Mouse (Mus musculus): ENCODE data around the gene Cyp27a1.

Cyp27a1 gene

DNA sequence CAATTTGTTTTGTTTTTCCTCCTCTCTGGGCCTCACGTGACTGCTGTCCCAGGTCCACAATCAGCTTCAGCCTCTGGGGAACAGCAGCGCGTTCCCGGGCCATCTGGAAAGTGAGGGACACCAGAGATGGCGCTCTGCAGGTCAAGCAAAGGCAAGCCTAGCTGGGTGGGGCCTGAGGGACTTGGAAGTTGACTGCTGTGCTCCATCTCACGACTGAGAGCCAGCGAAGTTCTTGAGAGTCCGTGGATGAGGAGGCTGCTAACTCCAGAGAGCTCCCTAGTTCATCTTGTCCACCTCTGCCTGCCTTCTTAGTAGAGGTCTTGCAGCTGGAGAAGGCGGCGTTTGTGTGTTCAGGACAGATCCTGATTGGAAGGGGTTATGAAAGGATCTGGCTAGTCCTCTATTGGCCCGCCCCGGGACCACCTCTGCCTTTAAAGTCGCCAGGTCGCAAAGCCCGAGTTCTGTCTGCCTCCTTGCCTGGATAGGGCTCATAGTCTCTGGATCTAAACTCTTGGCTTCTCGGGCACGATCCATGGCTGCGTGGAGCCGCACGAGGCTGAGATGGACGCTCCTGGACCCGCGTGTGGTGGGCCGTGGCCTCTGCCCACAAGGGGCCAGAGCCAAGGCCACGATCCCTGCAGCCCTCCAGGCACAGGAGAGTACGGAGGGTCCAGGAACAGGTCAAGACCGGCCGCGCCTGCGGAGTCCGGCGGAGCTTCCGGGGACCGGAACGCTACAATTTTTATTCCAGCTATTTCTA, at the start of gene Cyp27a1:
Gene Cyp27a1 (plus strand): TSS at position 476 of the 760 bp plus-strand sequence.
- peak; percentile 59 for DNase-seq (ENCODE audit: low read depth, low spot score)

- DNase-seq (ENCODE audit: low read depth, low spot score): no peak
Observed at GRCm38 (mm10) chr1:74665153-74665552, 48.2 kb upstream of the Cyp27a1 start.

- DNase-seq (ENCODE audit: low read depth, low spot score): no peak
Observed at GRCm38 (mm10) chr1:74668371-74668770, 45.0 kb upstream of the Cyp27a1 start.

GRCm38 (mm10) chr1:74672731-74673130, 40.6 kb upstream of the Cyp27a1 start:
- DNase-seq (ENCODE audit: low read depth, low spot score): no peak

- no peak for DNase-seq (ENCODE audit: low read depth, low spot score)
Observed at GRCm38 (mm10) chr1:74676863-74677262, 36.5 kb upstream of the Cyp27a1 start.

DNA sequence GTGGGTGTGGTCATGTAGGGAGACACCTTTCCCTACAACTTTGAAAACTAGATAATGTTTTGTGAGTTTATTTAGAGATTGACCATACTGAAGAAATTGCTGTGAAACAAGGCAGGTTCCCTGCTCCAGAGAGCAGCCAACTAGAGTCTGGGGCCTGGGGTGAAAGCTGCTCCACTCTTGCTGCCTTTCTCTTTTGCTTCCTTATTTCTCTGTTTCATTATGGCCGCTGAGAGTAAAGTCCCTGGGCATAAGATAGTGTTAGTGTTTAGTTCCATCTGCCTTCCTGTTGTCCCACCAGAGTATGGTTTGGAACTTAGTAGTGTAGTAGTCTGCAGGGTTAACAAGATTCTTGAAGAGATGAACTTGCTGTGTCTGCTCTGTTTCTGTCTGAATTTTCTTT, 35.5 kb upstream of the Cyp27a1 start:
- peak; percentile 58 for DNase-seq (ENCODE audit: low read depth, low spot score)

- no peak for DNase-seq (ENCODE audit: low read depth, low spot score)
Observed at GRCm38 (mm10) chr1:74687131-74687530, 26.2 kb upstream of the Cyp27a1 start.

DNA sequence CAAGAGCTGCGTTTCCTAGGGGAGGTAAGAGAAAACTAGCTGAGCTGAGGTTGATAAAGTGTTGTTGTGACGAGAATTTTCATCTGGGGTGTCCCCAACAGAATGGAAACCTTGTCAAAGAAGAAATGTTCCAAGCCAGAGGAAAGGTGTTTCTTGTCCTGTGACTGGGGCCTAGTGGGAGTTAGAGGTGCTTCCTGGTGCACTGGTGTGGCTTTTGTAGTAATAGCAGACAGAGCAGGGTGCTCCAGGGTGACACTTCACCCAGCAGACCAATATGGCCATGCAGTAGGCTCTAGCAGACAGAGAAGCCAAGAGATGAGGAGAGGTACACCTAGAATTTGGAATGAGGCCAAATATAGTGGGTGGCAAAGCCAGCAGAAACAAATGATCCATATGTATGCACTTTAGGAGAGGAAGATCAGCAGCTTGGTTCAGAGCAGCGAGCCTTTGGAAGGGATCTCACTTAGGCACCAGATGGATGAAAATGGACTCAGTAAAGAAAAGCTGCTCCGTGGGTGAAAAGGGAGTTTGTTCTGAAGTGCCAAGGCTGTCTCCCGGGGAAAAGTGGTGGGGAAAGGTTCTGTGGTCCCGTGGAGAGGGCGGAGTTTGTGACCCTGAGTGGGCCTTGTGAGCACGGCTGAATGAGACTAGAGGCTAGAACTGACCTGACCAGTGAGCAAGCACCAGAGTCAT, 19.3 kb upstream of the Cyp27a1 start:
- DNase-seq (ENCODE audit: low read depth, low spot score): no peak

GRCm38 (mm10) chr1:74695836-74696235, 17.5 kb upstream of the Cyp27a1 start:
- DNase-seq (ENCODE audit: low read depth, low spot score): no peak

GRCm38 (mm10) chr1:74697416-74697815, 16.0 kb upstream of the Cyp27a1 start:
- DNase-seq (ENCODE audit: low read depth, low spot score): no peak

DNA sequence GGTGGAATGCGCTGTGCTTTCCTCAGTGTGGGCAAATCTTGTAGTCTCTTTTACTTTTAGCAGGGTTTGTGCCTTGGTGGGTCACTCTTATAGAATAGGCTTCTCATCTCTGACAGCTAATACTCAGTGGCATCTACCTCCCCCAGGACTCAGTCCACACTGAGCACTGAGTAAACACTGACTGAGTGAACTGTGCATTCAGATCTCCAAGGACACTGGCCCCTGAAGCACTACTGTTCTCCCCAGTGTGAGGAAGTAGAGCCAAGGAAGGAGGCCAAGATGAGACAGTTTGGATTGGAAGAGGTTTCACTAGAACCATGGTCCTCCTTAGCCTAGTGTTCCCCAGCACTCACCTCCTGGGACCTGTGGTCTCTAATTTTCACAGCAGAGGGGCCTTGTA, 15.0 kb upstream of the Cyp27a1 start:
- DNase-seq (ENCODE audit: low read depth, low spot score): no peak

GRCm38 (mm10) chr1:74698791-74699190, 14.6 kb upstream of the Cyp27a1 start:
- DNase-seq (ENCODE audit: low read depth, low spot score): no peak

DNA sequence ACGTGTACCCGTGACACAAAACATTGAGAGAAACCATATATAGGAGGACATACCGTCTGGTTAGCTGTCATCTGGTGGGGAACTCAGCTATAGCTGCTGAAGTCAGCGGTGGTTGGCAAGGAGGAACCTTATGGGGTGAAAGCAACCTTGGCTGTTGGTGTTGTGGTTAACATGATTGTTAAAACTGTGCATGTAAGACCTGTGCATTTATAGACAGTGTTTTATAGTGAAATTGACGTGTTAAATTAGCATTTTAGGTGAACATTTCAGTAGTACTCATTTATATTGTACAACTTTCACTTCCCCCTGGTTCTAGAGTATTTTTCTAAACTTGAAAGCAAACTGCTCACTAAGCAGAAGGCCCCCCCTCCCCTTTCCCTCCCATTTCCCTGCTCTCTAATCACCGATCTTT, 11.2 kb upstream of the Cyp27a1 start:
- DNase-seq (ENCODE audit: low read depth, low spot score): peak; percentile 78

GRCm38 (mm10) chr1:74704156-74704555, 9.2 kb upstream of the Cyp27a1 start:
- DNase-seq (ENCODE audit: low read depth, low spot score): no peak

- no peak for DNase-seq (ENCODE audit: low read depth, low spot score)
Observed at GRCm38 (mm10) chr1:74705016-74705415, 8.4 kb upstream of the Cyp27a1 start.

- DNase-seq (ENCODE audit: low read depth, low spot score): no peak
Observed at GRCm38 (mm10) chr1:74709566-74709965, 3.8 kb upstream of the Cyp27a1 start.

GRCm38 (mm10) chr1:74712046-74712445, 1.3 kb upstream of the Cyp27a1 start:
- peak; percentile 77 for DNase-seq (ENCODE audit: low read depth, low spot score)

DNA sequence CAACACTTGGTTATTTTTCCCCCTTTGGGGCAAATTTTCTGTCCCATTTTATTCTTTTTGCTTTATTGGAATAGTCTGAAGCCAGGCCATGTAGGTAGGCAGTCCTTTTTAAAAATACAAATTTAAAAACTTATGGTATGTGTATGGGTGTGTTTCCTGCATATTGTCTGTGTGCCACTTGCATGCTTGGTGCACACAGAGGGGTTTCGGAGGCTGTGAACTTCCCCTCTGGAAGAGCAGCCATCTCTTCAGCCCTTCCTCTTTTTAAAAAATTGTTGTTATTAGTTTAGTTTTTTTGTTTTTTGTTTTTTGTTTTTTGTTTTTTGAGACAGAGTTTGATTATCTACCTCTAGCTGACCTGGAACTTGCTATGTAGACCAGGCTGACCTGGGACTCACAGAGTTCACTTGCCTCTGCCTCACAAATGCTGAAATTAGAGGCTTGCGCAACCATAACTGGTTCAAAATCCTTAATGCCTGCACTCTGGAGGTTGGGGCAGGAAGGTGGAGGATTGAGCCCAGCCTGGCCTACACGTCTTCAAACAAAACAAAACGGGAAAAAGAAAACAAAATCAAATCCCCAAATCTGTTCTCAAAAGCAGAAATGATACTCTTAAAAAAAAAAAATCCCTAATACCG, 794 bp upstream of the Cyp27a1 start:
- no peak for DNase-seq (ENCODE audit: low read depth, low spot score)

GRCm38 (mm10) chr1:74713859-74714730, 721 bp downstream of the Cyp27a1 start:
- DNase-seq (ENCODE audit: low read depth, low spot score): no peak

GRCm38 (mm10) chr1:74714967-74715366, 1.6 kb downstream of the Cyp27a1 start:
- DNase-seq (ENCODE audit: low read depth, low spot score): no peak

- DNase-seq (ENCODE audit: low read depth, low spot score): no peak
Observed at GRCm38 (mm10) chr1:74715468-74715867, 2.1 kb downstream of the Cyp27a1 start.

DNA sequence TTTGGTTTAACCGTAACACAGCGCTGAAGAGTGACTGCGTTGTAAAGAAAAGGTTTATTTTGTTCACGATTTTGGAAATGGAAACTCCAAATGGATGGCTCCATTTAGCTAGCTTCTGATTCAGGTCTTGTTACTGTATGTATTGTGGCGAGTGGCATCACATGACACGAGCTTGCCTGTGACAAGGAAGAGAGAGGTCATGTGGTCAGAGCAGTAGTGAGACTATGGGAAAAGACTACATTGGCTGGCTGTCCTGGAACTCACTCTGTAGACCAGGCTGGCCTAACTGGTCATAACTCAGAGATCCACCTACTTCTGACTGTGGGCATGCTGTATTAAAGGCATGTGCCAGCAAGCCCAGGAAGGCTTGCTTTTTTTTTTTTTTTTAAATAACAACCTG, 2.5 kb downstream of the Cyp27a1 start:
- DNase-seq (ENCODE audit: low read depth, low spot score): no peak

Measured in A20 (cell line).